10 mouse cellular contexts compared by ENCODE assay signal in the genomic region with DNA sequence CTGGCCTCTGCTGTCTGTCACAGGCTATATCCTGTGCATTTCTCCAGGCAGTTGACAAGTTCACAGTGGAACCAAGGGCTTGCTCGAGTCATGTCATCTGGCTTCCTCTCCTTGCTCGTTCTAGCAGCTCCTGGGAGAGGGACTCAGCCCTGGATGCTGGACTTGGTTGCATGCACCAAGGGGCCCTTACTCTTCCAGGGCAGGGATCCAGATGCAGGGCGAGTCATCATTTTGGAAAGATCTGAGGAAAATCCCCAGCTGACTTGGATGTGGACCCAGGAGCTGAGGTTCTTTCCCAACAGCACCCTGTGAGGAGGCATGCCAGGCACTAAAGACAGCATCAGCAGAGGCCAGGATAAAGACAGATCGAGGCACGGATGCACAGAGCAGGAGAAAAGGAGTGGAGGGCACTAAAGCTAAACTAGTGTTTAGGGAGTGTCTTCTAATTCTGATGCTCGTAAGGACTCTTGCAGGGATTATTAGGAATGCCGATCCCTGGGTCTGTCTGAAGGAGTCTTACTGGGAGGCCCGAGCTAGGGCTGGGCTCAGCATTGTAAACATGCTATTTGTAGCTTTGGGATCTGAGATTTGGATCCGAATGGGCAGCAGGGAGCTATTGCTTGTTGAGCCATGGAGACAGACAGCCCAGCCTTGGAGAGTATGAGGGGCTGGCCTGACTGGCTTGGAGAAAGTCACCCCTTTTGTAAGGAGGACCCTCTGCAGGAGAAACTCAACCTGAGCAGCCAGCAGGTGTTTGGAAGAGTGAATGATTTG.
DNase-seq lines count a peak whose midpoint lies in the region; ATAC-seq and TF ChIP-seq lines count a peak whose summit lies in the region.
"Had no signal": no experiment of that assay in that cellular context is flagged by ENCODE, and none has a peak within 500 bp of the region (broad histone marks: within the 10 kb centered on the region; RNA-seq: fewer than 3 reads in every experiment).

No protein-coding gene starts in this region.

- H3K79me2 ChIP-seq in heart, adult 2 months (replicated peaks; ENCODE audit: control insufficient read depth, insufficient read depth, low read length) = no peaks in the 10 kb centered on the region

- intact Hi-C loops in heart, adult 2 months (cut with DNase I) = loop anchor here (2.0 kb wide), 1 partner anchor 16 kb away; no protein-coding TSS in a partner anchor

- TF ChIP-seq CTCF in heart, adult 2 months (IDR thresholded peaks at IDR 0.05) = no peak

- 21% methylated on average over 9 of the region's 9 CpGs for WGBS in heart, adult 2 months
- WGBS in intestine, embryonic 16.5 days = 33% methylated on average over 9 of the region's 9 CpGs
- 49% methylated on average over 9 of the region's 9 CpGs for WGBS in hindbrain, embryonic 14.5 days

- no peak for ATAC-seq in intestine, embryonic 16.5 days
- no peak for ATAC-seq in hindbrain, embryonic 14.5 days (ENCODE audit: low FRiP score)

- no peaks in the 10 kb centered on the region for H3K27me3 ChIP-seq in heart, adult 2 months (ENCODE audit: control insufficient read depth, insufficient read depth, low read length)
- no peaks in the 10 kb centered on the region for H3K27me3 ChIP-seq in intestine, embryonic 16.5 days (replicated peaks; ENCODE audit: control insufficient read depth, insufficient read depth, low read length)
- H3K27me3 ChIP-seq in hindbrain, embryonic 14.5 days (ENCODE audit: control insufficient read depth, insufficient read depth, low read length) = no peaks in the 10 kb centered on the region
- H3K27me3 ChIP-seq: embryonic facial prominence, embryonic 15.5 days had no signal

- H3K9me3 ChIP-seq in intestine, embryonic 16.5 days (ENCODE audit: control insufficient read depth, low read length) = no peaks in the 10 kb centered on the region
- no peaks in the 10 kb centered on the region for H3K9me3 ChIP-seq in hindbrain, embryonic 14.5 days (ENCODE audit: control insufficient read depth, low read length)
- H3K9me3 ChIP-seq: embryonic facial prominence, embryonic 15.5 days had no signal

- no peak overlapping the region for H3K4me2 ChIP-seq in intestine, embryonic 16.5 days (ENCODE audit: low read depth, low read length)
- H3K4me2 ChIP-seq in hindbrain, embryonic 14.5 days (replicated peaks) = no peak overlapping the region
- H3K4me2 ChIP-seq: embryonic facial prominence, embryonic 15.5 days had no signal

- H3K4me1 ChIP-seq in heart, adult 2 months (ENCODE audit: control insufficient read depth, insufficient read depth, low read length) = peaks cover 60% of the 10 kb centered on the region
- peaks cover 47% of the 10 kb centered on the region for H3K4me1 ChIP-seq in intestine, embryonic 16.5 days (ENCODE audit: control insufficient read depth, insufficient read depth, low read length)
- H3K4me1 ChIP-seq in hindbrain, embryonic 14.5 days (replicated peaks; ENCODE audit: control insufficient read depth, insufficient read depth, low read length) = peaks cover 16% of the 10 kb centered on the region

- TF ChIP-seq EP300 in heart, adult 2 months (IDR thresholded peaks at IDR 0.05; ENCODE audit: insufficient read depth, low read depth, low read length) = peak; percentile 59; the same call in 1 of the 2 replicates

- TF ChIP-seq POLR2A in heart, adult 2 months (IDR thresholded peaks at IDR 0.05; ENCODE audit: insufficient read depth, low read depth, low read length) = no peak

- no peak overlapping the region for H3K4me3 ChIP-seq in heart, adult 2 months
- H3K4me3 ChIP-seq in intestine, embryonic 16.5 days (ENCODE audit: low read length) = no peak overlapping the region
- H3K4me3 ChIP-seq in hindbrain, embryonic 14.5 days (replicated peaks; ENCODE audit: low read length) = no peak overlapping the region
- H3K4me3 ChIP-seq: embryonic facial prominence, embryonic 15.5 days had no signal

- peaks cover 49% of the 10 kb centered on the region for H3K36me3 ChIP-seq in heart, adult 2 months (ENCODE audit: control insufficient read depth, insufficient read depth, low read length)
- peaks cover 2% of the 10 kb centered on the region; the same call in 1 of the 2 replicates for H3K36me3 ChIP-seq in intestine, embryonic 16.5 days (ENCODE audit: control insufficient read depth, insufficient read depth, low read length)
- H3K36me3 ChIP-seq in hindbrain, embryonic 14.5 days (replicated peaks; ENCODE audit: control insufficient read depth, insufficient read depth) = no peaks in the 10 kb centered on the region

- peak overlapping the region; percentile 97 for H3K27ac ChIP-seq in heart, adult 2 months
- peak overlapping the region; percentile 58 for H3K27ac ChIP-seq in intestine, embryonic 16.5 days (ENCODE audit: low read length)
- no peak overlapping the region for H3K27ac ChIP-seq in hindbrain, embryonic 14.5 days
- H3K27ac ChIP-seq: embryonic facial prominence, embryonic 15.5 days had no signal

- peak overlapping the region; percentile 13; the same call in 1 of the 2 replicates for H3K9ac ChIP-seq in heart, adult 2 months (ENCODE audit: low read depth, low read length)
- H3K9ac ChIP-seq in intestine, embryonic 16.5 days (ENCODE audit: low read depth, low read length) = peak overlapping the region; percentile 11; the same call in 1 of the 2 replicates
- H3K9ac ChIP-seq in hindbrain, embryonic 14.5 days = no peak overlapping the region
- H3K9ac ChIP-seq: embryonic facial prominence, embryonic 15.5 days had no signal

- DNase-seq in 3134 (ENCODE audit: extremely low read depth, insufficient read length, low spot score) = peak; percentile 52
- DNase-seq in Muller cell, postnatal 12 days (ENCODE audit: inconsistent ontology term) = peak; percentile 79
- DNase-seq in heart, adult 2 months = peak; percentile 68 to 80
- DNase-seq in retina, postnatal 1 day = no peak
- no peak for DNase-seq in hindbrain, embryonic 14.5 days (ENCODE audit: low spot score)
- DNase-seq in embryo, embryonic 10 days (ENCODE audit: low spot score) = no peak
- DNase-seq in layer of hippocampus, adult 9-10 months (ENCODE audit: low spot score) = no peak
- DNase-seq: right cerebral cortex, postnatal 4 days had no signal

Comparison
In these comparisons a context has a peak if more than half of its experiments do, and no peak if none do; other contexts are left out.
1. DNase-seq: peak in 3134 (single experiment), Muller cell, postnatal 12 days (single experiment) and heart, adult 2 months (2 of 2); none in retina, postnatal 1 day (single experiment), hindbrain, embryonic 14.5 days (single experiment), embryo, embryonic 10 days (single experiment) and layer of hippocampus, adult 9-10 months (single experiment).